Mouse (Mus musculus) brain, embryonic 14.5 days (tissue): ENCODE measurements around the gene Sim2.

ENCODE experiments used
- CTCF ChIP-seq: fragments of 200-500 bp; IDR thresholded peaks from 2 replicates; pipeline ENCODE4 v1.5.1; 2012; ENCODE audit warnings: inconsistent platforms, mild to moderate bottlenecking, moderate library complexity, borderline replicate concordance; ENCODE audit not compliant: insufficient read depth, insufficient read length; ENCODE audit errors: extremely low read depth
- POLR2A ChIP-seq: fragments of 200-500 bp; IDR thresholded peaks from 2 replicates; pipeline ENCODE4 v1.6.1; 2012; ENCODE audit warnings: mild to moderate bottlenecking, inconsistent platforms, borderline replicate concordance; ENCODE audit not compliant: poor library complexity, insufficient read depth, insufficient read length, severe bottlenecking; ENCODE audit errors: extremely low read depth

DNA sequence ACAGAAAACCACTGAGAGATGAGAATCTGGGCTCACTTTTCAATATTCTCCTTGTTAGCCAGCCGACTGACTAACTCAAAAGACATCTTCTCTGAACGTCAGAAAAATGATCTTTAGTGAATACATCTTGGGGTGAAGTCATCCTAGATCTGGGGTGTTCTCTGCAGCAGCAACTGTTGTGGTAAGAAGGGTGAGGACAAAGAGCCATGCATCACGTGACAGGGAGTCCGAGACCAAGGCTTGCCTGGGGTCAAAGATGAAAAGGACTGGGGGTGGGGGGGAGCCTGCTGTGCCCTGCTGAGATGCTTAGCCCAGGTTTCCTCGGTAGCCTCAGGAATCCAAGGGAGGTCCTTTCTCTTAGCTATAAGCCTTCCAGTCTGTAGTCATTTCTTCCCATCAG, 17.5 kb upstream of the Sim2 start:
- TF ChIP-seq CTCF (no peak), POLR2A (no peak)
